Mouse (Mus musculus) lung, embryonic 15.5 days (tissue): ENCODE results near the gene Prex1. TPM values are rescaled to one million over a fixed set of nuclear protein-coding genes. Genes with fewer than 3 reads are reported as not detected.

ENCODE experiments used
- ATAC-seq: fragments of 200-750 bp; cut with Nextera tagmentation; 2 replicates; pipeline ENCODE4 v1.8.0; 2017; ENCODE audit warnings: moderate number of reproducible peaks, borderline replicate concordance; ENCODE audit not compliant: low FRiP score, low TSS enrichment; ENCODE audit errors: extremely low read depth
- H3K27ac ChIP-seq: fragments of 300-500 bp; sonication (generic); 2 replicates; pipeline ENCODE4 v1.5.1; 2015; ENCODE audit warnings: moderate library complexity, mild to moderate bottlenecking, inconsistent platforms
- H3K27me3 ChIP-seq: fragments of 300-500 bp; sonication (generic); 2 replicates; pipeline ENCODE4 v1.6.1; 2015; ENCODE audit warnings: inconsistent platforms
- H3K36me3 ChIP-seq: fragments of 300-500 bp; sonication (generic); 2 replicates; pipeline ENCODE4 v1.6.1; 2015; ENCODE audit warnings: inconsistent platforms
- H3K4me1 ChIP-seq: fragments of 300-500 bp; sonication (generic); 2 replicates; pipeline ENCODE4 v1.6.1; 2015; ENCODE audit warnings: inconsistent platforms
- H3K4me2 ChIP-seq: fragments of 300-500 bp; sonication (generic); 2 replicates; pipeline ENCODE4 v1.6.1; 2015; ENCODE audit warnings: inconsistent platforms, mild to moderate bottlenecking, moderate library complexity
- H3K4me3 ChIP-seq: fragments of 300-500 bp; sonication (generic); 2 replicates; pipeline ENCODE4 v1.5.1; 2015; ENCODE audit warnings: mild to moderate bottlenecking, inconsistent platforms
- H3K9ac ChIP-seq: fragments of 300-500 bp; sonication (generic); 2 replicates; pipeline ENCODE4 v1.6.1; 2015; ENCODE audit warnings: inconsistent platforms
- H3K9me3 ChIP-seq: fragments of 300-500 bp; sonication (generic); 2 replicates; pipeline ENCODE4 v1.6.1; 2016; ENCODE audit warnings: inconsistent platforms
- WGBS: fragments of 180-500 bp; shearing (Covaris S2); methylation state at CpG from one replicate; pipeline ENCODE4 v1.1.7; 2015; 5-methylcytosine and 5-hydroxymethylcytosine counted together
- polyA plus RNA-seq: library from polyadenylated mRNA; unstranded; fragments of >200 nt; fragmentation: Nextera tagmentation; extraction: Ambion mirVana; gene quantifications from 2 replicates; pipeline ENCODE4 v1.2.1, GENCODE M21; 2015

Prex1 gene
- polyA plus RNA-seq, 1 experiment from 2014 or later, result 10.6 TPM

- Histone ChIP-seq H3K27me3 (no peaks in the 10 kb centered on the region), H3K27ac (no peak overlapping the region), H3K4me2 (no peak overlapping the region), H3K9me3 (no peaks in the 10 kb centered on the region), H3K9ac (no peak overlapping the region), H3K4me1 (no peaks in the 10 kb centered on the region), H3K36me3 (no peaks in the 10 kb centered on the region), H3K4me3 (no peak overlapping the region)
- 26% methylated on average over 8 of the region's 8 CpGs for WGBS
- ATAC-seq, result no peak
Observed at GRCm38 (mm10) chr2:166608509-166608908, 105.1 kb downstream of the Prex1 start.

GRCm38 (mm10) chr2:166606481-166607245, 107.0 kb downstream of the Prex1 start:
- no peaks in the 10 kb centered on the region for H3K27me3 ChIP-seq
- H3K9ac ChIP-seq, result no peak overlapping the region
- ATAC-seq, result no peak
- no peaks in the 10 kb centered on the region for H3K9me3 ChIP-seq
- H3K27ac ChIP-seq, result no peak overlapping the region
- no peaks in the 10 kb centered on the region for H3K36me3 ChIP-seq
- H3K4me3 ChIP-seq, result no peak overlapping the region
- no peaks in the 10 kb centered on the region for H3K4me1 ChIP-seq
- H3K4me2 ChIP-seq, result no peak overlapping the region
- 73% methylated on average over 17 of the region's 17 CpGs for WGBS

DNA sequence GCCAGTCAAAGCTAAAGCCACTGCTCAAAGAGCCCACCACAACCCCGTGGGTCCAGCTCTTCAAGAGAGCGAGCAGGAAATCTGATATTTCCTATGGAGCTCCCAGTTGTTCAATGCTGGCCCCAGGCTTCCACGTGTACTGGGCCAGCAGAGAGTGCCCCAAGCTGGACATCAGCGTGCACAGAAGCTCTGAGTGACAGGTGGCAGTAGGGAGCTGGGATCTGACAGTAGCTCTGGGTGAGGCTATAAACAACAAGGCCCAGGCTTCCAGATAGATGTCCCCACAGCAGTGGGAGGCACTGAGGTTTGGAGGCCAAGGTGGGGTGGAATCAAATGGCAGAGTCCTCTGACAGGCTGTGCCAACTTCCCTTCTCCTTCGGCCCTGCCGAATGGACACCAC, 107.6 kb downstream of the Prex1 start:
- Histone ChIP-seq H3K27ac (no peak overlapping the region), H3K9ac (no peak overlapping the region)

GRCm38 (mm10) chr2:166605164-166605831, 108.3 kb downstream of the Prex1 start:
- H3K4me1 ChIP-seq, result no peaks in the 10 kb centered on the region
- no peak overlapping the region for H3K27ac ChIP-seq
- no peaks in the 10 kb centered on the region for H3K9me3 ChIP-seq
- H3K36me3 ChIP-seq, result no peaks in the 10 kb centered on the region
- WGBS, result 54% methylated on average over 12 of the region's 12 CpGs
- no peak overlapping the region for H3K4me3 ChIP-seq
- no peak overlapping the region for H3K4me2 ChIP-seq
- no peaks in the 10 kb centered on the region for H3K27me3 ChIP-seq
- no peak for ATAC-seq
- no peak overlapping the region for H3K9ac ChIP-seq

More for the DNA sequence above, 107.6 kb downstream of the Prex1 start:
- Histone ChIP-seq H3K27me3 (no peaks in the 10 kb centered on the region), H3K4me2 (no peak overlapping the region), H3K4me3 (no peak overlapping the region), H3K4me1 (no peaks in the 10 kb centered on the region), H3K9me3 (no peaks in the 10 kb centered on the region), H3K36me3 (no peaks in the 10 kb centered on the region)
- 61% methylated on average over 6 of the region's 6 CpGs for WGBS
- no peak for ATAC-seq

DNA sequence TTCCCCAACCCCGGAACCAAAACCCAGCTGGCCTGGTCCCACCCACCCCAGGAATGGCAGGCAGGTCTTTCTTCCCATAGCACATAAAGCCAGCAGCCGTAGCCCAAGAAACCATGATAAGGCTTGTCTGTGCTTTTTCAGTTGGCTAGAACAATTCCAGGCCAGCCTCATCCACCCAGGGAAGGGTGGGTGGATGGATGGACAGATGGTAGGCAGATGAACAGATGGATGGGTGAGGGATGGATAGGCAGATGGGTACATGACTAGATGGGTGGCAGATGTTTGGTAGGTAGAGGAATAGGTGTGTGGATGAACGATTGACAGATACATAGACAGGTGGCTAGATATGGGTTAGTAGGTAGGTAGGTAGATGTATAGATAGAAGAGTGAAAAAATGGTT, 110.7 kb downstream of the Prex1 start:
- no peak for ATAC-seq
- Histone ChIP-seq H3K4me2 (no peak overlapping the region), H3K36me3 (no peaks in the 10 kb centered on the region), H3K4me1 (no peaks in the 10 kb centered on the region), H3K4me3 (no peak overlapping the region), H3K9ac (no peak overlapping the region), H3K27ac (no peak overlapping the region), H3K9me3 (no peaks in the 10 kb centered on the region), H3K27me3 (no peaks in the 10 kb centered on the region)
- 94% methylated on average over 3 of the region's 3 CpGs for WGBS

GRCm38 (mm10) chr2:166601420-166601819, 112.2 kb downstream of the Prex1 start:
- WGBS, result 86% methylated on average over 18 of the region's 18 CpGs
- H3K4me3 ChIP-seq, result no peak overlapping the region
- no peak for ATAC-seq
- H3K36me3 ChIP-seq, result no peaks in the 10 kb centered on the region
- no peak overlapping the region for H3K9ac ChIP-seq
- no peak overlapping the region for H3K4me2 ChIP-seq
- H3K27ac ChIP-seq, result no peak overlapping the region
- no peaks in the 10 kb centered on the region for H3K4me1 ChIP-seq
- H3K27me3 ChIP-seq, result no peaks in the 10 kb centered on the region
- no peaks in the 10 kb centered on the region for H3K9me3 ChIP-seq

- Histone ChIP-seq H3K4me1 (no peaks in the 10 kb centered on the region), H3K4me2 (no peak overlapping the region), H3K36me3 (no peaks in the 10 kb centered on the region), H3K9ac (no peak overlapping the region), H3K27me3 (no peaks in the 10 kb centered on the region), H3K4me3 (no peak overlapping the region), H3K9me3 (no peaks in the 10 kb centered on the region), H3K27ac (no peak overlapping the region)
- WGBS, result 84% methylated on average over 12 of the region's 12 CpGs
- ATAC-seq, result no peak
Observed at GRCm38 (mm10) chr2:166598453-166599155, 115.0 kb downstream of the Prex1 start.

- no peak overlapping the region for H3K9ac ChIP-seq
- ATAC-seq, result no peak
- WGBS, result 50% methylated on average over 6 of the region's 6 CpGs
- no peak overlapping the region for H3K27ac ChIP-seq
- H3K9me3 ChIP-seq, result no peaks in the 10 kb centered on the region
- no peaks in the 10 kb centered on the region for H3K4me1 ChIP-seq
- no peak overlapping the region for H3K4me3 ChIP-seq
- no peak overlapping the region for H3K4me2 ChIP-seq
- H3K27me3 ChIP-seq, result no peaks in the 10 kb centered on the region
- H3K36me3 ChIP-seq, result no peaks in the 10 kb centered on the region
Observed at GRCm38 (mm10) chr2:166597763-166598162, 115.9 kb downstream of the Prex1 start.

DNA sequence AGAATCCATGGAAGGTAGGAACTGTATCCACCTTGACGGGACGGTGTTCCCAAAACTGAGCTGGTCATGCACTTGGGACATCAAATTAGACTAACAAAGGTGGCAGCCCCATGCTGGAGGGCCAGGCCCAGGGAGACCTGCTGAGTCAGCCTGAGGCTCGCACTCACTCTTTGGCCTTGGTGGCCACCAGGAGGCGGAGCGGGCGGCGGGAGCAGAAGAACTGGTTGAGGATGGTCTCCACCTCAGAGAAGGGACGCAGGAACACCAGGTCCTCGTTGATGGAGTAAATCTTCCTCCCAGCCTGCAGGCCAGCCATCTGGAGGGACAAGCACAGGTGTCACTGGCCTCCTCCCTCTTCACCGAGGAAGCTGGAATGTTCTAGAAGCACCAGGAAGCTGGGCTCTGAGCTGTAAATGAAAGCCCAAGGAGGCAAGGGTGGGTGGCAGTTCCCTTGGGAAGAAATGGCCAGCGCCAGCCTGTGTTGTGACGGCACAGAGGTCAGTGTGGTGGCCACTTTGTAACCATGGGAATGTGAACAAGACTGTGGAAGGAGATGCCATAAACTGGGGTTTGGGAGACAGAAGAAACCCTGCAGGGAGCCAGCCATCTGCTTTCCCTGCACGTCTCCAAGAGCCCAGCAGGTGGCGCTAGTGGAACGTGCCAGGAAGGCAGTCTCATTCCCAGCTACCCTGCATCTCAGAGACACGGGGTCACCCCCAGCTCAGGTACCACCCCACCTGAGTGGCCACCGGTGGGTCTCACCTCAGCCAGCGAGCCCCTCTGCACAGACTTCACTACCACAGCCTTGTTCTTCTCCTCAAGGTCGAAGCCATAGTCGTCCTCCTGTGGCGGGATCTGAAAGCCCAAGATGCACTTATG, 121.4 kb downstream of the Prex1 start:
- Histone ChIP-seq H3K9me3 (no peaks in the 10 kb centered on the region), H3K36me3 (no peaks in the 10 kb centered on the region), H3K4me3 (no peak overlapping the region), H3K9ac (no peak overlapping the region), H3K27ac (no peak overlapping the region), H3K4me2 (no peak overlapping the region), H3K27me3 (no peaks in the 10 kb centered on the region), H3K4me1 (no peaks in the 10 kb centered on the region)
- 0 out of 2 replicates have a peak, but pooled peaks have one; percentile 15 for ATAC-seq
- 43% methylated on average over 21 of the region's 21 CpGs for WGBS

- Histone ChIP-seq H3K9me3 (no peaks in the 10 kb centered on the region), H3K27ac (no peak overlapping the region), H3K27me3 (no peaks in the 10 kb centered on the region), H3K36me3 (no peaks in the 10 kb centered on the region), H3K9ac (no peak overlapping the region), H3K4me1 (no peaks in the 10 kb centered on the region), H3K4me3 (no peak overlapping the region), H3K4me2 (no peak overlapping the region)
- no peak for ATAC-seq
- 75% methylated on average over 3 of the region's 3 CpGs for WGBS
Observed at GRCm38 (mm10) chr2:166584491-166584890, 129.1 kb downstream of the Prex1 start.

- Histone ChIP-seq H3K9ac (no peak overlapping the region), H3K27ac (no peak overlapping the region), H3K4me3 (no peak overlapping the region), H3K36me3 (no peaks in the 10 kb centered on the region), H3K27me3 (no peaks in the 10 kb centered on the region), H3K4me2 (no peak overlapping the region), H3K4me1 (no peaks in the 10 kb centered on the region), H3K9me3 (no peaks in the 10 kb centered on the region)
- no peak for ATAC-seq
- WGBS, result 90% methylated on average over 5 of the region's 5 CpGs
Observed at GRCm38 (mm10) chr2:166583292-166583691, 130.3 kb downstream of the Prex1 start.
